Mouse (Mus musculus) erythroblast, embryonic 14.5 days (primary cell): ENCODE measurements around the gene Parg.

Experiments
- GATA1 ChIP-seq: IDR thresholded peaks from 2 replicates; pipeline ENCODE4 v1.6.1; 2012; ENCODE audit warnings: low read length, inconsistent platforms, mixed read lengths
- TAL1 ChIP-seq: IDR thresholded peaks from 3 replicates; pipeline ENCODE4 v1.6.1; 2012; ENCODE audit warnings: low read length, inconsistent platforms, mixed read lengths

DNA sequence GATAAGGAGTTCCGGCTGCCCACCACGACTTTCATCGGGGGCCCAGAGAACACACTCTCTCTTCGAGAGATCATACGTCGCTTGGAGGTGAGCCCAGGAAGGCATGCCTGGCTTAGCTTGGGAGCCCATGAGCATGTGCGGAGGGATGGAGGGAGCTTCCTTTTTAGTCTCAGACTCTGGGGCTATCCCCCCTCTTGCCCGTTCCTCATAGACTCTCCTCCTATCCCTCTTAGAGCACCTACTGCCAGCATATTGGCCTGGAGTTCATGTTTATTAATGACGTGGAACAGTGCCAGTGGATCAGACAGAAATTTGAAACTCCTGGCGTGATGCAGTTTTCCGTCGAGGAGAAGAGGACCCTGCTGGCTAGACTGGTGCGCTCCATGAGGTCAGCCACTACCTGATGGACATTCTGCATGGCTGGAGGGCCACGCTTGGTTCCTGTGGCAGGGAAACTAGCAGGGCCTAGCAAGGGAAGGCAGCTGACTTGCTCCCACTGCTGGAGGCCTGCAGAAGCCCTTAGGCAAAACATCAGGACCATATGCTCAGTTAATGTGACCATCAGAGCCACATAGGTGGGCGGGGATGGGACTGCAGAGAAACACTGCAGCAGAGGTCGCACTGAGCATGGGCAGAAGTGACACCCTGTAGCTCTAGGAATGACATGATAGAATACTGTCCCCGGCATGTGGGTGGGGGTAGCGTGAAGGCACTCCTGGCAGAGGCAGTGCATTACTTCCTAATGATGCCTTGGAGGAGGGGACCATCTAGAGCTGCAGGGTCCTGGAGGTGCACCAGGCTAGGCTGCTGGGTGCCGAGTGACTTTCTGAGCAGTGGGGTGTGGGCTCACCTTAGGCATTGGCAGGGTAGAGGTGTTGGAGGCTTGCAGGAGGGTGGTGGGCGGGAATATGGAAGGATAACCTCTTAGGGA lies 131.0 kb downstream of the Parg start:
- no peak for TF ChIP-seq GATA1
- no peak for TF ChIP-seq TAL1
